Mouse (Mus musculus) midbrain, embryonic 11.5 days (tissue): ENCODE data around the gene Pitpnb. TPM values are rescaled to one million over a fixed set of nuclear protein-coding genes. Genes with fewer than 3 reads are reported as not detected.

Experiments
- ATAC-seq: fragments of 200-750 bp; cut with Nextera tagmentation; 2 replicates; pipeline ENCODE4 v1.8.0; 2017; ENCODE audit warnings: moderate TSS enrichment, moderate library complexity; ENCODE audit not compliant: low FRiP score
- DNase-seq: peaks from one replicate; pipeline ENCODE4 v3.0.0; 2015; ENCODE audit warnings: low spot score; ENCODE audit errors: missing footprints
- H3K27ac ChIP-seq: fragments of 300-500 bp; sonication (generic); 2 replicates; pipeline ENCODE4 v1.5.1; 2014; ENCODE audit warnings: low read depth, low read length
- H3K27me3 ChIP-seq: fragments of 300-500 bp; sonication (generic); 2 replicates; pipeline ENCODE4 v1.6.1; 2014; ENCODE audit warnings: mild to moderate bottlenecking, low read length, moderate library complexity, mixed read lengths; ENCODE audit not compliant: control insufficient read depth, insufficient read depth
- H3K36me3 ChIP-seq: fragments of 300-500 bp; sonication (generic); 2 replicates; pipeline ENCODE4 v1.6.1; 2014; ENCODE audit warnings: mild to moderate bottlenecking, low read length, moderate library complexity, mixed read lengths; ENCODE audit not compliant: control insufficient read depth, insufficient read depth
- H3K4me1 ChIP-seq: fragments of 300-500 bp; sonication (generic); 2 replicates; pipeline ENCODE4 v1.6.1; 2014; ENCODE audit warnings: low read length; ENCODE audit not compliant: control insufficient read depth, insufficient read depth
- H3K4me2 ChIP-seq: fragments of 300-500 bp; sonication (generic); 2 replicates; pipeline ENCODE4 v1.6.1; 2014; ENCODE audit warnings: mild to moderate bottlenecking, moderate library complexity
- H3K4me3 ChIP-seq: fragments of 300-500 bp; sonication (generic); 2 replicates; pipeline ENCODE4 v1.5.1; 2014; ENCODE audit warnings: low read depth, low read length
- H3K9ac ChIP-seq: fragments of 300-500 bp; sonication (generic); 2 replicates; pipeline ENCODE4 v1.6.1; 2014; ENCODE audit warnings: low read length
- H3K9me3 ChIP-seq: fragments of 300-500 bp; sonication (generic); 2 replicates; pipeline ENCODE4 v1.6.1; 2016; ENCODE audit warnings: low read length; ENCODE audit not compliant: control insufficient read depth
- WGBS: fragments of 180-500 bp; shearing (Covaris S2); extraction: QIAGEN DNeasy Blood & Tissue Kit; methylation state at CpG from one replicate; pipeline ENCODE4 v1.1.7; 2014; 5-methylcytosine and 5-hydroxymethylcytosine counted together
- polyA plus RNA-seq: library from polyadenylated mRNA; unstranded; fragments of >200 nt; fragmentation: Nextera tagmentation; extraction: Ambion mirVana; gene quantifications from 2 replicates; pipeline ENCODE4 v1.2.1, GENCODE M21; 2014

Gene Pitpnb
- polyA plus RNA-seq, 1 experiment from 2014 or later, result 118 TPM

DNA sequence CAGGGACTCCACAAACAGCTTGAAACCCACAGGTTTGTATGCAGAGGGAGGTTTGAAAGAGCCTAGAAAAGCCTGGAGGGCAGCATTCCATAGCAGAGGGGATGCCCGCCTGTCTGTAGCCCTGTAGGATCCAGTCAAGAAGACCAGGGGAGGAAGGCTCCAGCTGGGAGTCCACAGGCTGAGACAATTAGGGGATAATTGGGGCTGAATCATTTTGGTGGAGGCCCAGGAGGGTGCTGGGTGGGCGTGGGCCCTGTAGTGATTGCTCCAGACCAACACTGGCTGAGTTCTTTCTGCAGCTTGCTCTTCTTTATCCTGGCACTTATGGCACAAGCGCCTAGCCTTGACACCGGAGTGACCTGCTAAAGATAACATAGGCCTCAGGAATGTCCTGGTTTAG, 67.9 kb downstream of the Pitpnb start:
- DNase-seq (no peak), ATAC-seq (no peak)
- H3K36me3 ChIP-seq, result no peaks in the 10 kb centered on the region
- peaks cover 17% of the 10 kb centered on the region for H3K4me1 ChIP-seq
- H3K4me3 ChIP-seq, result no peak overlapping the region
- no peak overlapping the region for H3K27ac ChIP-seq
- no peak overlapping the region for H3K4me2 ChIP-seq
- H3K9ac ChIP-seq, result no peak overlapping the region
- H3K27me3 ChIP-seq, result no peaks in the 10 kb centered on the region
- 47% methylated on average over 4 of the region's 4 CpGs for WGBS
- H3K9me3 ChIP-seq, result no peaks in the 10 kb centered on the region

GRCm38 (mm10) chr5:111399271-111399670, 68.7 kb downstream of the Pitpnb start:
- no peaks in the 10 kb centered on the region for H3K36me3 ChIP-seq
- DNase-seq (no peak), ATAC-seq (no peak)
- no peaks in the 10 kb centered on the region for H3K9me3 ChIP-seq
- no peak overlapping the region for H3K9ac ChIP-seq
- H3K27me3 ChIP-seq, result no peaks in the 10 kb centered on the region
- no peak overlapping the region for H3K27ac ChIP-seq
- H3K4me3 ChIP-seq, result no peak overlapping the region
- H3K4me1 ChIP-seq, result peaks cover 9% of the 10 kb centered on the region; the same call in 1 of the 2 replicates
- WGBS, result 73% methylated on average over 4 of the region's 4 CpGs
- no peak overlapping the region for H3K4me2 ChIP-seq

DNA sequence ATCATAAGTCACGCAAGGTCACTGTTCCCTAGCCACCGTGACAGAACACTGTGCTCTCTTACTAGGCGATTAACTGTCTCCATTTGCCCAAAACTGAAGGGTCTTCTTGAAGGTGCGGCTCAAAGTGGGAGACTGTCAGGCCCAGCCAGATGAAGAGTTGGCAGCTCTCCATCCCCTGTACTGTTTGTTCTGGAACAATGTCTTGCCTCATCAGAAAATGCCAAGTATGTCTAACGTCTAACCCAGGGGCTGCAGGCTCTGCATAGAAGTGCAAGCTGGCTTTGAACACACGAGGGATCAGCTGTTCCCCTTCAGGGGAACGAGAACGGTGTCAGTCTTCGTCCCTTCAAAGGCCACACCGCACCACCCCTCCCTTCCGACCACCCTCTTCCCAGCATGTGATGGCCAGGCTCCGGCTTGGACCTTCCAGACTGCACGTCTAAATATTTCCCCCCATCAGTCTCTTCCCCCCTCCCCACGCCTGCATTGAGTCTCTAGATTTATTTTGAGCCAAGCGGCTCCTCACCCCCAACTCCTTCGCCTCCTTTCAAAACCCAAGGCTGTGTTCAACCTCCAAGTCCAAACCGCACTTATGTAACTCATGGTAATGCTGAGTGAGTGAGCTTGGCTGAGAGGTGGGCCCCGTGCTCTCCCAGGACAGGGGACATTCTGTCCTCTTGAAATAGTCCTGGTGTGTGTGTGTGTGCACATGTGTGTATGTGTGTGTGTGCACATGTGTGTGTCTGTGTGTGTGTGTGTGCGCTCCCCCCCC, 71.5 kb downstream of the Pitpnb start:
- H3K4me1 ChIP-seq, result no peaks in the 10 kb centered on the region
- H3K27ac ChIP-seq, result no peak overlapping the region
- ATAC-seq, result no peak
- no peak overlapping the region for H3K4me2 ChIP-seq
- no peaks in the 10 kb centered on the region for H3K27me3 ChIP-seq
- no peak for DNase-seq
- H3K9ac ChIP-seq, result no peak overlapping the region
- no peak overlapping the region for H3K4me3 ChIP-seq
- H3K36me3 ChIP-seq, result no peaks in the 10 kb centered on the region
- 85% methylated on average over 19 of the region's 19 CpGs for WGBS
- H3K9me3 ChIP-seq, result no peaks in the 10 kb centered on the region

DNA sequence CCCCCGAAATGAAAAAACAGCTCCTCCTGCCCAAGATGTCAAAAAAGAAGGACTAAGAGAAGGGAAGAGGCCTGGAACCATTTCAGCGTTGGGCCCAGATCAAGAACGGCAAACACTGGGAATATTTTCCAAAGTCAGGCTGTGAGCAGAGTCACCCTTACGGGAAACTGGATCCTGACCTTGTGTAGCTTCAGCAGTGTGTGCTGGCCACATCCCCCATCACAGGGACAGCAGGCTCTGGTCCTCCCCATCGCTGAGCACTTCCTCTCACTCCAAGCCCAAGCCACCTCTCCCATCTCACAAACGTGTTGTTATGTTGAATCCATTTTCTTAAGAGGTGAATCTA, 72.1 kb downstream of the Pitpnb start:
- Histone ChIP-seq H3K4me1 (no peaks in the 10 kb centered on the region), H3K4me2 (no peak overlapping the region), H3K9me3 (no peaks in the 10 kb centered on the region), H3K9ac (no peak overlapping the region), H3K27ac (no peak overlapping the region), H3K27me3 (no peaks in the 10 kb centered on the region), H3K4me3 (no peak overlapping the region), H3K36me3 (no peaks in the 10 kb centered on the region)
- no peak for ATAC-seq
- 87% methylated on average over 6 of the region's 6 CpGs for WGBS
- DNase-seq, result no peak

DNA sequence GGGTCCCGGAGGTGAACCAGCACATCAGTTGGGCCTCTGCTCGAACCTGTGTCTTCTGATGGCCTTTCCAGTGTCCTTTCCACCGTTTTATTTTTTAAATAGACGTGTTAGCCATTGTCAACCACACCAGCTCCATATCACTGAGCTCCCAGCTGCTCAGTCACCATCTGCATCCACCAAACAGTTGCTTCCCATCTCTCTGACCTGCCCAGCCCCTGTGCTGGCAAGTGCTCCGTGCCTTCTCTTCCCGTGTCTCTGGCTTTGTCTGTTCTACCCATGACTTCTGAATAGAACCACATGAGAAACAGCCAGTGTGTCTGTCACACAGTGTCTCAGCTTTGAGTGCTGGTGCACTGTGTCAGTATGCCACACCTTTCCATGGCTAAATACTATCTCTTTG, 74.2 kb downstream of the Pitpnb start:
- no peak overlapping the region for H3K4me3 ChIP-seq
- no peak overlapping the region for H3K27ac ChIP-seq
- no peak for ATAC-seq
- WGBS, result 89% methylated on average over 6 of the region's 6 CpGs
- H3K4me2 ChIP-seq, result no peak overlapping the region
- no peaks in the 10 kb centered on the region for H3K27me3 ChIP-seq
- no peaks in the 10 kb centered on the region for H3K36me3 ChIP-seq
- H3K9ac ChIP-seq, result no peak overlapping the region
- peaks cover 9% of the 10 kb centered on the region; the same call in 1 of the 2 replicates for H3K4me1 ChIP-seq
- no peaks in the 10 kb centered on the region for H3K9me3 ChIP-seq
- no peak for DNase-seq

DNA sequence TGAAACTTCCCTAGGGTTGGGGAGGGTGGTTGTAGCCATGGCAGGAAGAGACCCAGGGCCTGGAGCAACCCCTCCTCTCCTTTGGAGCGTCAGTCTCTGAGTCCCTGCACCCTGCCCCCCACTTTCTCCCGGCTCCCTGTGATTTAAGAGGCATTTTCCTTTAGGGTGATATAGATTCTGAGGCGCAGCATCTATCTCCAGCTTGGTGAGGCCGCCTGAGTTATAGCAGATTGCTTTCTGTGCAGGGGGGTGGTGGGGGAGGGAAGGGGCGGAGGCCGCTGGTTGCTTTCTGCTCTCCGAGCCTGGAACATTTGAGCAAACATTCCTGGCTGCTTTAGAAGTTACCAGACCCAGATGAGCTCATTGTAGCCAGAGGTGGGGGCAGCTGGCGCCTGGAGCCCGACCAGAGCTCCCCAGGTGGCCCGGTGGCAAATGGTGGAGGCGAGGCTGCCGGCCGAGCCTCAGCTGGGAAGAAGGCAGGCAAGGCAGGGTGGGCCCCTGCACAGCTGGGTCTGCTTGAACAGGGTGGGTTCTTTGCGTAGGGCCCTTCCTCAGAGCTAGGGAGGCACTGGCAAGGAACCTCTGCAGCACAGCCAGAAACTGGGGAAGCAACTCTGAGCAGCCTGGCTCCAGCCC, 78.0 kb downstream of the Pitpnb start:
- no peak overlapping the region for H3K4me3 ChIP-seq
- H3K9ac ChIP-seq, result no peak overlapping the region
- WGBS, result 16% methylated on average over 14 of the region's 14 CpGs
- no peaks in the 10 kb centered on the region for H3K9me3 ChIP-seq
- no peaks in the 10 kb centered on the region for H3K27me3 ChIP-seq
- no peak overlapping the region for H3K4me2 ChIP-seq
- H3K36me3 ChIP-seq, result no peaks in the 10 kb centered on the region
- DNase-seq (no peak), ATAC-seq (0 out of 2 replicates have a peak, but pooled peaks have one; percentile 44)
- H3K4me1 ChIP-seq, result peaks cover 12% of the 10 kb centered on the region; the same call in 1 of the 2 replicates
- no peak overlapping the region for H3K27ac ChIP-seq

DNA sequence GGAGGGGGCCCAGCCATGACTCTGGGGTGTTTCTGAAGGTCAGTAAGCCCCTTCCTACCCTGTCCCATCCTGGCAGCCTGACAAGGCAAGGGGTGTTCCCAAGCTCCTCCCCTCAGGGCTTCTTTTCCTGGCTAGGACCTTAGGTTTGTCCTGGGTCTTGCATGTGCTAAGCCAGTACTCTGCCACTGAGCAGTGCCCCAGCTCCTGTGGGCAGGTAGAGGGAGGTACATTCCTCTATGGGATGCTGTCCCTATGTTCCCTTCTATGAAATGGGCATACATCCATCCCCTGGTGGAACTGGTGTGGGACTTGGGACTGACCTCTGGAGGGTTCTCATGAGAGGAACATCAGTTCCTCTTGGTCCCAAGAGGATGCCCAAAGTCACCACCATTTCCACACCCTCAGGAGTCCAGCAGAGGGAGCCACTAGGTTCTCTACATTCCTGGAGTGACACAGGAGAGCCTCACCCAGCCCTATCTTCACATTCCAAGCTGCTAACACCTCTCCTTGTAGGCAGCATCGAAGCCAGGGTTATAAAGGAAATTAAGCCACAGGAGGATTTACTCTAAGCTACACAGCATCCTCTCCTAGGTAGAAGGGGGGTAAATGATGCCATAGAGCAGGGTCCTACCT, 79.0 kb downstream of the Pitpnb start:
- ATAC-seq, result no peak
- peaks cover 17% of the 10 kb centered on the region for H3K4me1 ChIP-seq
- H3K27me3 ChIP-seq, result no peaks in the 10 kb centered on the region
- H3K9ac ChIP-seq, result no peak overlapping the region
- no peak overlapping the region for H3K4me3 ChIP-seq
- no peak for DNase-seq
- H3K9me3 ChIP-seq, result no peaks in the 10 kb centered on the region
- WGBS, result 21% methylated on average over 1 of the region's 1 CpGs
- H3K36me3 ChIP-seq, result no peaks in the 10 kb centered on the region
- H3K27ac ChIP-seq, result no peak overlapping the region
- no peak overlapping the region for H3K4me2 ChIP-seq

DNA sequence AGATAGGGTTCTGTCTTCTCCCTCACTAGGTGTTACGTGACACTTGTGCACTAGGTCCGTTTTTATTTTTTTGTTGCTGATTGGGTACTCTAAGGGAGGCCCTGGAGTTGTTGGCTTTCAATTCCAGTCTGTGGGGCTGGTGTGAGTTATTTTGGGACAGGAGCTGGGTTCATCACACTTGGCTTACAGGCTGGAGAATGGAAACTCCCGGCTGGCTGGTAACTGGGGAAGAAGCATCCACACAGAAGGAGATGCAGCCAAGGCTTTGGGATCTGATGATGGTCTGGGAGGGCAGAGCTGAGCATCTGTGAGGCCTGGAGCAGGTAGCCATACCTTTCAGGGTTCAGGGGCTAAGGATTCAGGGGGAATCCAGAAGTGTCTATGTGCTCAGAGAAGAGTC, 80.1 kb downstream of the Pitpnb start:
- Histone ChIP-seq H3K36me3 (no peaks in the 10 kb centered on the region), H3K9ac (no peak overlapping the region), H3K9me3 (no peaks in the 10 kb centered on the region), H3K4me2 (no peak overlapping the region), H3K27ac (no peak overlapping the region), H3K4me1 (peaks cover 26% of the 10 kb centered on the region), H3K27me3 (no peaks in the 10 kb centered on the region), H3K4me3 (no peak overlapping the region)
- DNase-seq (no peak), ATAC-seq (no peak)
- WGBS, result 80% methylated on average over 3 of the region's 3 CpGs

- WGBS, result 1% methylated on average over 5 of the region's 5 CpGs
- Histone ChIP-seq H3K4me3 (peak overlapping the region; percentile 100; the same call in 1 of the 2 replicates), H3K27ac (0 out of 2 replicates have a peak overlapping the region, but pooled peaks have one; percentile 60), H3K4me2 (peak overlapping the region; percentile 70; the same call in 1 of the 2 replicates), H3K36me3 (peaks cover 11% of the 10 kb centered on the region), H3K4me1 (peaks cover 21% of the 10 kb centered on the region), H3K9me3 (no peaks in the 10 kb centered on the region), H3K27me3 (no peaks in the 10 kb centered on the region), H3K9ac (no peak overlapping the region; the same call in 1 of the 2 replicates)
- DNase-seq, result peak; percentile 97
- ATAC-seq, result peak; percentile 23; the same call in 1 of the 2 replicates
These were observed 83.6 kb downstream of the Pitpnb start for GRCm38 (mm10) chr5:111414192-111414591.
